Mouse (Mus musculus): ENCODE measurements at regions not wholly inside any gene's neighbourhood (a gene's known extent, or its start where the extent isn't known, plus 50 kb on each side); places are given as distances from the start of the nearest gene placed in this dataset.

DNA sequence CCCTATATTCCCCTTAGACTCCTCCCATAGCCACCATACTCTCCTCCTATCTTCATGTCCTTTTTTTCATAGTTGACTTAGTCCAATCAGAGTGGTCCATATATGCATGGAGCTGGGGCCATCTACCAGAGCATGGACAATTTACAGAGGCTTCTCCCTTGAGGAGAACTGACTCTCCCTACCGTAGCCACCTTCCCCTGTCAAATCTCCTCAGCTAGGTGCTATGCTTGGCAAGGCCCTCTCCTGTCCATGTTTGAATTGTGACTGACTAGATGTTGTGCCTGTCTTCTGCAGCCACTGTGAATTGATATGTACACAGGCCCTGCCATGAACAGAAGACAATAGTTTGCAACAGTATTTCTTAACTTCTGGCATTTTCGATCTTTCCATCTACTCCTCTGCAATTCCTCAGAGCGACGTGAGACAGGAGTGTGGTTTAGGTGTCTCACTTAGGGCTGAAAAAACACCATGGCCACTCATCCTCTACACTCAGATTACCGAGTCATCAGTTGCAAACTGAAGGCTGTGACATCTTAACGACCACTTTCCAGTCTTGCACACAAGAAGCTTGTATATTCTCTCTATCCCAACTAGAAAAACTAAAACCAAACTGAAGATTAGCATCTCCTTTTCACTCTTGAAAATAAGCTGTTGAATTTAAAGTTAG, 163.1 kb upstream of the Arrdc4 start:
- no peak for TF ChIP-seq POLR2A (IDR thresholded peaks at IDR 0.05; ENCODE audit: insufficient read depth, low read length)
- TF ChIP-seq EP300 (IDR thresholded peaks at IDR 0.05; ENCODE audit: insufficient read depth, low read depth, low read length) = no peak
